Mouse (Mus musculus) myocyte (in vitro differentiated cells): ENCODE results near the gene Tiam1. TPM values are rescaled to one million over a fixed set of nuclear protein-coding genes. Genes with fewer than 3 reads are reported as not detected.

Source experiments
- H3K27me3 ChIP-seq: one replicate; pipeline ENCODE4 v1.6.1; 2011; ENCODE audit not compliant: control insufficient read depth, insufficient read depth, insufficient read length
- H3K36me3 ChIP-seq: one replicate; pipeline ENCODE4 v1.6.1; 2011; ENCODE audit not compliant: control insufficient read depth, insufficient read depth
- H3K4me2 ChIP-seq: one replicate; pipeline ENCODE4 v1.6.1; 2011; ENCODE audit warnings: low read depth, control low read depth
- H3K4me3 ChIP-seq: one replicate; pipeline ENCODE4 v1.5.1; 2011; ENCODE audit warnings: mild to moderate bottlenecking, control low read depth, moderate library complexity
- H3K79me2 ChIP-seq: one replicate; pipeline ENCODE4 v1.6.1; 2011; ENCODE audit not compliant: control insufficient read depth, insufficient read depth
- H3ac ChIP-seq: one replicate; pipeline ENCODE4 v1.6.1; 2011; ENCODE audit not compliant: control insufficient read depth, insufficient read length
- CEBPB ChIP-seq: IDR thresholded peaks from 2 replicates; pipeline ENCODE4 v1.6.1; 2011; ENCODE audit warnings: mild to moderate bottlenecking, moderate library complexity; ENCODE audit not compliant: poor library complexity, insufficient read depth, severe bottlenecking
- E2F4 ChIP-seq: IDR thresholded peaks from one replicate; pipeline ENCODE4 v1.6.1; 2011; ENCODE audit warnings: mild to moderate bottlenecking, control low read depth, moderate library complexity; ENCODE audit not compliant: insufficient read depth
- MAX ChIP-seq: IDR thresholded peaks from one replicate; pipeline ENCODE4 v1.6.1; 2011; ENCODE audit warnings: low read depth, mild to moderate bottlenecking, control low read depth
- MYOD1 ChIP-seq, 3 experiments: IDR thresholded peaks; one replicate each; pipeline ENCODE4 v1.6.1; 2011; ENCODE audit warnings: control low read depth in 2 of 3, low read depth in 2 of 3, mild to moderate bottlenecking in 2 of 3, moderate library complexity in 1 of 3; ENCODE audit not compliant: insufficient read length in 2 of 3, control insufficient read depth in 1 of 3
- MYOG ChIP-seq, 3 experiments: IDR thresholded peaks; one replicate each; pipeline ENCODE4 v1.6.1; 2011; ENCODE audit warnings: control low read depth in 2 of 3, low read depth in 2 of 3, mild to moderate bottlenecking in 2 of 3; ENCODE audit not compliant: insufficient read length in 2 of 3, control insufficient read depth in 1 of 3, insufficient read depth in 1 of 3
- POLR2A ChIP-seq: IDR thresholded peaks from one replicate; pipeline ENCODE4 v1.6.1; 2011; ENCODE audit warnings: low read depth, mild to moderate bottlenecking, control low read depth, moderate library complexity; ENCODE audit not compliant: insufficient read length
- POLR2AphosphoS2 ChIP-seq: IDR thresholded peaks from one replicate; pipeline ENCODE4 v1.6.1; 2011; ENCODE audit warnings: low read depth, control low read depth; ENCODE audit not compliant: insufficient read length
- REST ChIP-seq: IDR thresholded peaks from one replicate; pipeline ENCODE4 v1.6.1; 2011; ENCODE audit warnings: mild to moderate bottlenecking, control low read depth, moderate library complexity; ENCODE audit not compliant: insufficient read depth, insufficient read length
- SRF ChIP-seq: IDR thresholded peaks from one replicate; pipeline ENCODE4 v1.6.1; 2011; ENCODE audit warnings: low read depth; ENCODE audit not compliant: control insufficient read depth, insufficient read length
- TCF12 ChIP-seq: IDR thresholded peaks from one replicate; pipeline ENCODE4 v1.6.1; 2011; ENCODE audit warnings: mild to moderate bottlenecking, control low read depth; ENCODE audit not compliant: poor library complexity, insufficient read depth, severe bottlenecking
- TCF3 ChIP-seq: IDR thresholded peaks from one replicate; pipeline ENCODE4 v1.6.1; 2011; ENCODE audit warnings: low read depth, control low read depth; ENCODE audit not compliant: insufficient read length
- USF1 ChIP-seq: IDR thresholded peaks from one replicate; pipeline ENCODE4 v1.6.1; 2011; ENCODE audit warnings: low read depth, mild to moderate bottlenecking, control low read depth, moderate library complexity
- polyA plus RNA-seq: library from polyadenylated mRNA; unstranded; fragments of >200 nt; fragmentation: generic; extraction: Trizol; gene quantifications from one replicate; pipeline ENCODE4 v1.2.1, GENCODE M21; 2012; ENCODE audit warnings: missing spikeins

Gene Tiam1
- polyA plus RNA-seq, 1 experiment, result 2.2 TPM

DNA sequence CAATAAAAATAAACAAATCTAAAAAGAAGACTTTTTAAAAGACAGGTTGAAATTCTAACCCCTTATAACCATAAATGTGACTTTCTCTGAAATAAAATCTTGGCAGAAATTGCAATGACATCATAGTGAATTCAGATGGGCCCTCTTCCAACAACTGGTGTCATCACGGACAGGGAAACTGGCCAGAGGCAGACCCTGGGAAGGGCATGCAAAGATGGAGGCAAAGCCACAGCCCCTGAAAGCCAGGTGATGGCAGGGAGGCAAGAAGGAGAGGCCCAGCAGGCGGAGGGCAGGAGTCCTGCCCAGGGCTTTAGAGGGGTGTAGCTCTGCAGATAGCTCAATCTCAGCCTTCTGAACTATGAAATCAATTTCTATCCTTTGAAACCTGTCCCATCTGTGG is 39.8 kb downstream of the Tiam1 start:
- no peaks in the 10 kb centered on the region for H3K36me3 ChIP-seq
- TF ChIP-seq TCF3, result no peak
- no peak for TF ChIP-seq CEBPB
- TF ChIP-seq MYOG (IDR thresholded peaks at IDR 0.05; ENCODE audit: control insufficient read depth in 1 of 3, insufficient read depth in 1 of 3, insufficient read length in 2 of 3, low read depth in 2 of 3), result no peak
- TF ChIP-seq MAX, result no peak
- no peak for TF ChIP-seq TCF12
- no peak for TF ChIP-seq POLR2AphosphoS2
- no peak for TF ChIP-seq SRF
- no peak for TF ChIP-seq REST
- no peak for TF ChIP-seq MYOD1 (IDR thresholded peaks at IDR 0.05; ENCODE audit: control insufficient read depth in 1 of 3, insufficient read length in 2 of 3, low read depth in 2 of 3)
- TF ChIP-seq USF1, result no peak
- TF ChIP-seq POLR2A, result no peak
- no peak for TF ChIP-seq E2F4
- H3K27me3 ChIP-seq, result no peaks in the 10 kb centered on the region
- no peaks in the 10 kb centered on the region for H3K79me2 ChIP-seq
- no peak overlapping the region for H3K4me2 ChIP-seq
- no peak overlapping the region for H3ac ChIP-seq
- H3K4me3 ChIP-seq, result no peak overlapping the region

DNA sequence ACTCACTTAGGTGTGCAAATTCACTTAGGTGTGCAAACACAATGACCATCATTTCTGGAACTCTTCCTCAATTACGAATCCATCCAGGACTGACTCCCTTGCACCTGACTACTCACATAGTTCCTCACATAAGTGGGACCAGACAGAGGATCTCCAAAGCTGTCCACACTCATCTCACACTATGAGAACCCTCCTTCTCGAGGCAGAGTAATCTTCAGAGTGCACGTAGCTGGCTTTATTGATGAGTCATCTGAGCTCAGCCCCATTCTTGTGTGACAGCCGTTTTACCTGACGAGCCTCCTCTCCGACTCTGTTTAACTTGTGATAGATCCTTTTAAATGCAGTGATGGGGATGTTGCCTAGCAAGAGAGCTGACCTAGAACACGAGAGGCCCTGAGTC is 41.0 kb downstream of the Tiam1 start:
- no peaks in the 10 kb centered on the region for H3K27me3 ChIP-seq
- no peaks in the 10 kb centered on the region for H3K79me2 ChIP-seq
- no peak overlapping the region for H3ac ChIP-seq
- TF ChIP-seq MAX (no peak), CEBPB (no peak), POLR2A (no peak), TCF3 (no peak)
- H3K4me3 ChIP-seq, result no peak overlapping the region
- no peaks in the 10 kb centered on the region for H3K36me3 ChIP-seq
- no peak overlapping the region for H3K4me2 ChIP-seq

DNA sequence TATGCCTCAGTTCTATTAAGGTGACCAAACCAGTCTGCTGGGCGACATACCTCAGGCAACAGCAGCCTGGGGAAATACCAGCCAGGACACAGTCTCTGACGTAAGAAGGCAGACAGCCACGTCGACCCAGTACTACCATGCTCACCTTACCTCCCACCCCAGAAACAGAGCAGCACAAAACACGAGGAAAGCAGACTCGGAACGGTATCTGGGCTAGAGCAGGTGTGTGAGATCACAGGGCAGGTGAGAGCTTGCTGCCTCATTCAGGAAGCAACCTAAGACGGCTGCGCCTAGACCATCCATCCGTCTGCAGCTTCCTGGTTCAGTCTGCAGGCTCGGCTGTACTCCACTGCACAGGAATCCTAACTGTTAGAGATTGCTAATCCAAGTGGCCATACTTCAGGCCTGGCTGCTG is 45.4 kb downstream of the Tiam1 start:
- Histone ChIP-seq H3K79me2 (no peaks in the 10 kb centered on the region), H3K4me2 (no peak overlapping the region), H3K4me3 (no peak overlapping the region), H3K36me3 (no peaks in the 10 kb centered on the region), H3K27me3 (no peaks in the 10 kb centered on the region), H3ac (no peak overlapping the region)
- no peak for TF ChIP-seq MYOD1 (IDR thresholded peaks at IDR 0.05; ENCODE audit: control insufficient read depth in 1 of 3, insufficient read length in 2 of 3, low read depth in 2 of 3)
- TF ChIP-seq MYOG (IDR thresholded peaks at IDR 0.05; ENCODE audit: control insufficient read depth in 1 of 3, insufficient read depth in 1 of 3, insufficient read length in 2 of 3, low read depth in 2 of 3), result no peak
- TF ChIP-seq USF1, result no peak
- no peak for TF ChIP-seq MAX
- TF ChIP-seq POLR2AphosphoS2, result no peak
- TF ChIP-seq TCF12, result no peak

DNA sequence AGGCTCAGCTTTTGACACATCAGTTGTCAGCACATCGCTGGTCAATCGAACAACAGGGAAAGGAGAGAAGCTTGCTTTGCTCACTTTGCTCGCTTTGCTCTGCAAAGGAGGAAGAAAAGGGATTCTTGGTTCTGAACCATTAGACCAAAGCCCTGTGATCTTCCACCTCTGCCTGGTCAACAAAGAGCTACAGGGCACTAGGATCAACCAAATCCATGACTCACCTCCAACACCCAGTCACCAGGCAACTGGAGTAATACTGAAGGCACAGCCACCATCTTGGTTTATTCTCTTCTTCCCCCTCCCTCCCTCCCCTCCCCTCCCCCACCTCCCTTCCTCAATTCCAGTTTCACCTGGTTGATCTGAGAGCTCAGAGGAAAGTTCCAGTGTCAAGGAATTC is 45.8 kb downstream of the Tiam1 start:
- Histone ChIP-seq H3ac (no peak overlapping the region), H3K79me2 (no peaks in the 10 kb centered on the region), H3K4me2 (no peak overlapping the region), H3K27me3 (no peaks in the 10 kb centered on the region), H3K36me3 (no peaks in the 10 kb centered on the region), H3K4me3 (no peak overlapping the region)
- TF ChIP-seq E2F4 (no peak), TCF3 (no peak), CEBPB (no peak), MYOG (IDR thresholded peaks at IDR 0.05; ENCODE audit: control insufficient read depth in 1 of 3, insufficient read depth in 1 of 3, insufficient read length in 2 of 3, low read depth in 2 of 3) (no peak), MAX (no peak), POLR2AphosphoS2 (no peak), POLR2A (no peak), MYOD1 (IDR thresholded peaks at IDR 0.05; ENCODE audit: control insufficient read depth in 1 of 3, insufficient read length in 2 of 3, low read depth in 2 of 3) (no peak), SRF (no peak), TCF12 (no peak), USF1 (no peak), REST (no peak)

DNA sequence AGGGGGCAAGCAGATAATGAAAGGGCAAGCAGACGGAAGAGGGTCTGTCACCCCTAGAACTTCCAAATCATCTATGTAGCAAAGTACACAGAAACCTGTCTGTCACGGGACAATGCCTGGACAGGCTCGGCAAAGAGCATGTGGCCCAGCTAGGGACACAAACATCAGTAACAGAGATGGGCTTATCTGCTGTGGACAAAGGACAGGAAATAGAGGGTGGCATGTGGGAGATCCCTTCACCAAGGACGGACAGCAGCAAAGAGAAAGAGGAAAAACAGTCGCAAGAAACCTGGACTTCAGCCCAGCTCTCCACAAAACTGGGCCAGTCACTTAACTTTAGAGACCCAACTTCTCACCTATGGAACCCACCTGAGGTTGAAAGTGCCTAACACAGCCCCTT is 47.6 kb downstream of the Tiam1 start:
- TF ChIP-seq POLR2AphosphoS2 (no peak), E2F4 (no peak), SRF (no peak), TCF3 (no peak), MYOG (IDR thresholded peaks at IDR 0.05; ENCODE audit: control insufficient read depth in 1 of 3, insufficient read depth in 1 of 3, insufficient read length in 2 of 3, low read depth in 2 of 3) (no peak), CEBPB (no peak), MAX (no peak), USF1 (no peak), MYOD1 (IDR thresholded peaks at IDR 0.05; ENCODE audit: control insufficient read depth in 1 of 3, insufficient read length in 2 of 3, low read depth in 2 of 3) (no peak), POLR2A (no peak), REST (no peak), TCF12 (no peak)
- H3K27me3 ChIP-seq, result no peaks in the 10 kb centered on the region
- no peak overlapping the region for H3K4me3 ChIP-seq

More for the DNA sequence above, 47.6 kb downstream of the Tiam1 start:
- no peak overlapping the region for H3K4me2 ChIP-seq
- no peak overlapping the region for H3ac ChIP-seq
- no peaks in the 10 kb centered on the region for H3K79me2 ChIP-seq
- H3K36me3 ChIP-seq, result no peaks in the 10 kb centered on the region
